Mouse (Mus musculus): ENCODE data around the gene Brs3. TPM values are rescaled to one million over a fixed set of nuclear protein-coding genes. Genes with fewer than 3 reads are reported as not detected.
A peak's percentile ranks its signal among the peaks of the same experiment; 100 is the strongest.

Brs3 gene
- not detected for polyA plus RNA-seq (2012; fragmentation: generic; extraction: Trizol)
- long read RNA-seq, experiment 1, result 0 reads
- long read RNA-seq, experiment 2, result 0 reads

GRCm38 (mm10) chrX:57042774-57043173 is at the start of gene Brs3:
TSS of gene Brs3 (plus strand) at chrX:57043074.
- Histone ChIP-seq H3K36me3 (ENCODE audit: control insufficient read depth, insufficient read depth) (no peaks in the 10 kb centered on the region), H3K4me3 (ENCODE audit: insufficient read depth, poor library complexity, severe bottlenecking) (no peak within 1 kb of the TSS), H3K27me3 (ENCODE audit: control insufficient read depth, insufficient read depth, insufficient read length) (no peaks in the 10 kb centered on the region), H3ac (ENCODE audit: control insufficient read depth, insufficient read length, low read depth) (no peak within 1 kb of the TSS), H3K79me3 (ENCODE audit: low read depth) (no peaks in the 10 kb centered on the region), H3K79me2 (ENCODE audit: control insufficient read depth, insufficient read depth) (no peaks in the 10 kb centered on the region)
- TF ChIP-seq USF1 (IDR thresholded peaks at IDR 0.05; ENCODE audit: low read depth), result no peak
- no peak for TF ChIP-seq MAX (IDR thresholded peaks at IDR 0.05)
- TF ChIP-seq FOSL1 (IDR thresholded peaks at IDR 0.05; ENCODE audit: insufficient read depth, low read length, poor library complexity, severe bottlenecking), result no peak
- TF ChIP-seq MYOD1 (IDR thresholded peaks at IDR 0.05; ENCODE audit: control insufficient read depth, insufficient read length, low read depth), result no peak
- TF ChIP-seq MYOG (IDR thresholded peaks at IDR 0.05; ENCODE audit: control insufficient read depth, extremely low read depth, insufficient read length), result no peak
- no peak for TF ChIP-seq CTCF (IDR thresholded peaks at IDR 0.05; ENCODE audit: control insufficient read depth, insufficient read depth, insufficient read length)
- no peak for TF ChIP-seq CEBPB (IDR thresholded peaks at IDR 0.05; ENCODE audit: low read depth)

DNA sequence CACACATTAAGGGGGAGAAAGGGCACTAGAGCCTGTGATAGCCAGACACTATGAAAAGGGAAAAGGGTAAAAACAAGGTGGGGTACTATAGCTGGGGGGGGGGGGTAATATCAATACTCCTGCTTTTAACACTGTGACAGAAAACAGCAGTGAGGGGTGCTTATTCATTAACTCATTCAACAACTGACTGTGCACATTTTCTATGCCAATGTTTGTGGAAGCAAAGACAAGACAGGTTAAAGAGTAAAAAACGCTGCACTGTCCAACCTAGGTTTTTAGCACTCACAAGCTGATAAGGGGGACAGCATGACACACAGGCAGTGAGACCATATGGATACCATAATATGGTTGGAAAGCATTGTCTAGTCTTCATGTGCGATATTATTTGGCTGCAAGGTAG is 30.0 kb upstream of the Brs3 start:
- no peaks in the 10 kb centered on the region for H3K36me3 ChIP-seq (ENCODE audit: control insufficient read depth, insufficient read depth)
- H3ac ChIP-seq (ENCODE audit: control insufficient read depth, insufficient read length, low read depth), result no peak overlapping the region
- no peak overlapping the region for H3K4me3 ChIP-seq (ENCODE audit: insufficient read depth, poor library complexity, severe bottlenecking)
- H3K79me3 ChIP-seq (ENCODE audit: low read depth), result no peaks in the 10 kb centered on the region
- no peak for TF ChIP-seq USF1 (IDR thresholded peaks at IDR 0.05; ENCODE audit: low read depth)
- TF ChIP-seq CEBPB (IDR thresholded peaks at IDR 0.05; ENCODE audit: low read depth), result no peak
- no peak for TF ChIP-seq CTCF (IDR thresholded peaks at IDR 0.05; ENCODE audit: control insufficient read depth, insufficient read depth, insufficient read length)
- TF ChIP-seq MYOG (IDR thresholded peaks at IDR 0.05; ENCODE audit: control insufficient read depth, extremely low read depth, insufficient read length), result no peak
- no peak for TF ChIP-seq MYOD1 (IDR thresholded peaks at IDR 0.05; ENCODE audit: control insufficient read depth, insufficient read length, low read depth)
- no peak for TF ChIP-seq FOSL1 (IDR thresholded peaks at IDR 0.05; ENCODE audit: insufficient read depth, low read length, poor library complexity, severe bottlenecking)
- TF ChIP-seq MAX (IDR thresholded peaks at IDR 0.05), result no peak
- H3K79me2 ChIP-seq (ENCODE audit: control insufficient read depth, insufficient read depth), result no peaks in the 10 kb centered on the region
- H3K27me3 ChIP-seq (ENCODE audit: control insufficient read depth, insufficient read depth, insufficient read length), result no peaks in the 10 kb centered on the region

- no peak for TF ChIP-seq CEBPB (IDR thresholded peaks at IDR 0.05; ENCODE audit: low read depth)
- TF ChIP-seq USF1 (IDR thresholded peaks at IDR 0.05; ENCODE audit: low read depth), result no peak
- no peak for TF ChIP-seq MYOG (IDR thresholded peaks at IDR 0.05; ENCODE audit: control insufficient read depth, extremely low read depth, insufficient read length)
- TF ChIP-seq MYOD1 (IDR thresholded peaks at IDR 0.05; ENCODE audit: control insufficient read depth, insufficient read length, low read depth), result no peak
- no peak for TF ChIP-seq CTCF (IDR thresholded peaks at IDR 0.05; ENCODE audit: control insufficient read depth, insufficient read depth, insufficient read length)
- no peak for TF ChIP-seq FOSL1 (IDR thresholded peaks at IDR 0.05; ENCODE audit: insufficient read depth, low read length, poor library complexity, severe bottlenecking)
- no peak for TF ChIP-seq MAX (IDR thresholded peaks at IDR 0.05)
- Histone ChIP-seq H3K27me3 (ENCODE audit: control insufficient read depth, insufficient read depth, insufficient read length) (no peaks in the 10 kb centered on the region), H3K79me3 (ENCODE audit: low read depth) (no peaks in the 10 kb centered on the region)
Measured at GRCm38 (mm10) chrX:57043869-57044268, 995 bp downstream of the Brs3 start.

DNA sequence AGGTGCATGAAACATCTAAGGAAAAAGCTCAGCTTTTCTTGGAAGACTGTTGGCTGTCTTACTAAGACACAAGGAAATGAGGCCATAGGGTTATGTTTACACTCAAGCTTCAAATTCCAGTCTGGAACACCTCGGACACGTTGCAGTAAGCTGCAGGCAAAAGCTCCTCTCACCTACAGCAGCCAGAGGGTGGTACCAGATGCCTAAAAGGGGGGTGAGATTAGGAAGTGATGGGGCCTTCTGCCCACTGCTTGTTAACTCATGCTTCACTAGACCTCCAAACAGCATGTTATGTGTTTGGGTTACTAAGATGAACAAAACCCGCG is 9.9 kb downstream of the Brs3 start:
- no peak for TF ChIP-seq FOSL1 (IDR thresholded peaks at IDR 0.05; ENCODE audit: insufficient read depth, low read length, poor library complexity, severe bottlenecking)
- no peak for TF ChIP-seq MYOG (IDR thresholded peaks at IDR 0.05; ENCODE audit: control insufficient read depth, extremely low read depth, insufficient read length)
- no peak for TF ChIP-seq CEBPB (IDR thresholded peaks at IDR 0.05; ENCODE audit: low read depth)
- no peak for TF ChIP-seq MAX (IDR thresholded peaks at IDR 0.05)
- TF ChIP-seq CTCF (IDR thresholded peaks at IDR 0.05; ENCODE audit: control insufficient read depth, insufficient read depth, insufficient read length), result no peak
- no peak for TF ChIP-seq MYOD1 (IDR thresholded peaks at IDR 0.05; ENCODE audit: control insufficient read depth, insufficient read length, low read depth)
- TF ChIP-seq USF1 (IDR thresholded peaks at IDR 0.05; ENCODE audit: low read depth), result no peak
- Histone ChIP-seq H3K4me3 (ENCODE audit: insufficient read depth, poor library complexity, severe bottlenecking) (no peak overlapping the region), H3ac (ENCODE audit: control insufficient read depth, insufficient read length, low read depth) (peak overlapping the region; percentile 45), H3K36me3 (ENCODE audit: control insufficient read depth, insufficient read depth) (peaks cover 5% of the 10 kb centered on the region), H3K79me3 (ENCODE audit: low read depth) (peaks cover 2% of the 10 kb centered on the region), H3K27me3 (ENCODE audit: control insufficient read depth, insufficient read depth, insufficient read length) (no peaks in the 10 kb centered on the region), H3K79me2 (ENCODE audit: control insufficient read depth, insufficient read depth) (peaks cover 14% of the 10 kb centered on the region)

More at GRCm38 (mm10) chrX:57043869-57044268, 995 bp downstream of the Brs3 start:
- Histone ChIP-seq H3K36me3 (ENCODE audit: control insufficient read depth, insufficient read depth) (no peaks in the 10 kb centered on the region), H3K79me2 (ENCODE audit: control insufficient read depth, insufficient read depth) (no peaks in the 10 kb centered on the region), H3K4me3 (ENCODE audit: insufficient read depth, poor library complexity, severe bottlenecking) (no peak overlapping the region), H3ac (ENCODE audit: control insufficient read depth, insufficient read length, low read depth) (no peak overlapping the region)

GRCm38 (mm10) chrX:57053174-57053992 is 10.5 kb downstream of the Brs3 start, which contains the start of gene Htatsf1:
TSS of gene Htatsf1 (plus strand) at chrX:57053583.
- Histone ChIP-seq H3K79me3 (ENCODE audit: low read depth) (peaks cover 2% of the 10 kb centered on the region), H3K36me3 (ENCODE audit: control insufficient read depth, insufficient read depth) (peaks cover 5% of the 10 kb centered on the region), H3K27me3 (ENCODE audit: control insufficient read depth, insufficient read depth, insufficient read length) (no peaks in the 10 kb centered on the region), H3ac (ENCODE audit: control insufficient read depth, insufficient read length, low read depth) (peak within 1 kb of the TSS; percentile 80), H3K79me2 (ENCODE audit: control insufficient read depth, insufficient read depth) (peaks cover 14% of the 10 kb centered on the region), H3K4me3 (ENCODE audit: insufficient read depth, poor library complexity, severe bottlenecking) (peak within 1 kb of the TSS; percentile 43)
- TF ChIP-seq MYOD1 (IDR thresholded peaks at IDR 0.05; ENCODE audit: control insufficient read depth, insufficient read length, low read depth), result no peak
- no peak for TF ChIP-seq MAX (IDR thresholded peaks at IDR 0.05)
- TF ChIP-seq USF1 (IDR thresholded peaks at IDR 0.05; ENCODE audit: low read depth), result no peak
